ENCODE assay signal across 8 mouse cellular contexts in the genomic region with DNA sequence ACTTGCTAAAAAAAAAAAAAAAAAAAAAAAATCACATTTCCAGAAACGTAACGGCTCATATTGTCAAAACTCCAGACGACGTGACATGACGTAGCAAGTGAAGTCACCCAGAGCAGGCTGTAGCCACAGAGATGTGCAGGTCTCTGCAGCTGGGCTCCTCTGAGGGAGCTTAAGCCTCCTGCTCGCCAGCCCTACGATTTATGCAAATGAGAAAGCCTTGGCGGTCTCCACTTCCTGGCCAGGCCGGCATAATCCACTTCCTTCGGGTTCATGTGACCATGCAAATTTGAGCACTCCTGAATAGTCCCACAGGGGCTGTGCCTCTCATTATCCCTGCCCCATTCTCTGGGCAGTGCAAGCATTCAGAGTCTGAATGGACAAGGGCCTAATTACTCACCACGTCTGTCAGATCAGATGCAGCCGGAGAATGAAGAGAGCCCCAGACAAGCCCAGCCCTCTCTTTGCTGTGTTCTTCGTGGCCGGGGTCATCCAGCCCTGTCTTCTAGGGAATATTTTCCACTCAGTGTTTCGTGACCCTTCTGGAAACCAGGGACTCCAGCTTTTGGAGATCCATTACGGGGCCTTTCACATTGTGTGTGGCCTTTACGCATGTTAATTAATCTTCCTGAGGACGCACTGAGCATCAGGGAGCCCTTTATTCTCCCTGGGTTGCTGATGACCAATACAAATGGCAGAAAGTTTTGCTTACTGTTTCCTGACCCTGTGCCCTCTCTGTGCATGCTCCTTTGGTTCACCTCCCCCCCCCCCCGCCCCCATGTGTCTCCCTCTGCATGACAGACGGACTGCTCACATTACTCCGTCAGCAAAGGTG.
DNase-seq lines count a peak whose midpoint lies in the region; ATAC-seq and TF ChIP-seq lines count a peak whose summit lies in the region.

No protein-coding gene starts in this region.

- TF ChIP-seq CTCF in brain, embryonic 14.5 days (IDR thresholded peaks at IDR 0.05; ENCODE audit: borderline replicate concordance, extremely low read depth, insufficient read depth, insufficient read length): no peak
- no peak for TF ChIP-seq CTCF in kidney, adult 2 months (conservative IDR thresholded peaks at IDR 0.05; ENCODE audit: insufficient read depth, insufficient read length, low read depth, low read length)

- no peaks in the 10 kb centered on the region for H3K4me1 ChIP-seq in kidney, adult 2 months (ENCODE audit: control insufficient read depth, insufficient read depth, low read length)
- peaks cover 13% of the 10 kb centered on the region for H3K4me1 ChIP-seq in limb, embryonic 11.5 days (ENCODE audit: control insufficient read depth, insufficient read depth, low read length)

- no peak for TF ChIP-seq POLR2A in brain, embryonic 14.5 days (IDR thresholded peaks at IDR 0.05; ENCODE audit: borderline replicate concordance, extremely low read depth, insufficient read depth, insufficient read length, poor library complexity, severe bottlenecking)
- no peak for TF ChIP-seq POLR2A in kidney, adult 2 months (IDR thresholded peaks at IDR 0.05; ENCODE audit: low read depth, low read length)

- WGBS in kidney, adult 2 months: 49% methylated on average over 21 of the region's 21 CpGs
- 7% methylated on average over 21 of the region's 21 CpGs for WGBS in limb, embryonic 11.5 days

- no peaks in the 10 kb centered on the region for H3K27me3 ChIP-seq in kidney, adult 2 months (replicated peaks; ENCODE audit: control insufficient read depth, insufficient read depth, low read length)
- H3K27me3 ChIP-seq in limb, embryonic 11.5 days (ENCODE audit: control insufficient read depth, insufficient read depth, low read length): no peaks in the 10 kb centered on the region

- H3K36me3 ChIP-seq in kidney, adult 2 months (ENCODE audit: control insufficient read depth, insufficient read depth, low read length): no peaks in the 10 kb centered on the region
- no peaks in the 10 kb centered on the region for H3K36me3 ChIP-seq in limb, embryonic 11.5 days (ENCODE audit: control insufficient read depth, insufficient read depth, low read length)

- peak; percentile 86 for ATAC-seq in limb, embryonic 11.5 days (ENCODE audit: insufficient number of reproducible peaks, low FRiP score, low TSS enrichment, low read depth)

- H3K9me3 ChIP-seq in limb, embryonic 11.5 days (ENCODE audit: control insufficient read depth, low read length): no peaks in the 10 kb centered on the region

- peak overlapping the region; percentile 34 for H3K4me2 ChIP-seq in limb, embryonic 11.5 days (ENCODE audit: low read depth, severe bottlenecking)

- H3K27ac ChIP-seq in kidney, adult 2 months (ENCODE audit: insufficient read depth, low read depth, low read length): no peak overlapping the region
- H3K27ac ChIP-seq in limb, embryonic 11.5 days (replicated peaks; ENCODE audit: low read depth, low read length): no peak overlapping the region; the same call in 1 of the 2 replicates

- H3K4me3 ChIP-seq in kidney, adult 2 months (ENCODE audit: insufficient read depth, low read depth, low read length): no peak overlapping the region
- no peak overlapping the region for H3K4me3 ChIP-seq in limb, embryonic 11.5 days (ENCODE audit: low read depth, low read length)

- DNase-seq in cerebellum, adult 9-11 months: peak; percentile 26
- no peak for DNase-seq in cerebellum, adult 11 months
- peak; percentile 98 for DNase-seq in brain, embryonic 14.5 days (ENCODE audit: low read depth)
- peak; percentile 45 to 60 for DNase-seq in frontal cortex, postnatal 36 days (ENCODE audit: low spot score in 2 of 2)
- DNase-seq in kidney, adult 2 months: peak; percentile 70
- peak; percentile 73 for DNase-seq in limb, embryonic 11.5 days (ENCODE audit: low spot score)
- peak; percentile 81 for DNase-seq in neural tube, embryonic 10.5 days (ENCODE audit: extremely low spot score, low spot score)
- no peak for DNase-seq in testis, postnatal 10 days (ENCODE audit: low spot score)

- no peak overlapping the region; the same call in 1 of the 2 replicates for H3K9ac ChIP-seq in limb, embryonic 11.5 days (ENCODE audit: low read length)

Comparison
In these comparisons a context has a peak if more than half of its experiments do, and no peak if none do; other contexts are left out.
1. DNase-seq: peak in cerebellum, adult 9-11 months (single experiment), brain, embryonic 14.5 days (single experiment), frontal cortex, postnatal 36 days (2 of 2), kidney, adult 2 months (single experiment), limb, embryonic 11.5 days (single experiment) and neural tube, embryonic 10.5 days (single experiment); none in cerebellum, adult 11 months (single experiment) and testis, postnatal 10 days (single experiment).